Mouse (Mus musculus) forebrain, embryonic 16.5 days (tissue): ENCODE results near the gene Pla2g4a. TPM values are rescaled to one million over a fixed set of nuclear protein-coding genes. Genes with fewer than 3 reads are reported as not detected.

Experiments used
- ATAC-seq: fragments of 200-750 bp; cut with Nextera tagmentation; 2 replicates; pipeline ENCODE4 v1.8.0; 2017; ENCODE audit warnings: mild to moderate bottlenecking, moderate library complexity
- H3K27ac ChIP-seq: fragments of 300-500 bp; sonication (generic); 2 replicates; pipeline ENCODE4 v1.5.1; 2014; ENCODE audit warnings: low read length, control low read depth
- H3K27me3 ChIP-seq: fragments of 300-500 bp; sonication (generic); replicated peaks from 2 replicates; pipeline ENCODE4 v1.6.1; 2014; ENCODE audit warnings: low read length; ENCODE audit not compliant: control insufficient read depth, insufficient read depth
- H3K36me3 ChIP-seq: fragments of 300-500 bp; sonication (generic); 2 replicates; pipeline ENCODE4 v1.6.1; 2014; ENCODE audit not compliant: control insufficient read depth, insufficient read depth
- H3K4me1 ChIP-seq: fragments of 300-500 bp; sonication (generic); replicated peaks from 2 replicates; pipeline ENCODE4 v1.6.1; 2014; ENCODE audit warnings: low read length; ENCODE audit not compliant: control insufficient read depth, insufficient read depth
- H3K4me2 ChIP-seq: fragments of 300-500 bp; sonication (generic); 2 replicates; pipeline ENCODE4 v1.6.1; 2014; ENCODE audit warnings: mild to moderate bottlenecking, low read length, control low read depth
- H3K4me3 ChIP-seq: fragments of 300-500 bp; sonication (generic); replicated peaks from 2 replicates; pipeline ENCODE4 v1.5.1; 2014; ENCODE audit warnings: mild to moderate bottlenecking, low read length, control low read depth
- H3K9ac ChIP-seq: fragments of 300-500 bp; sonication (generic); replicated peaks from 2 replicates; pipeline ENCODE4 v1.6.1; 2014; ENCODE audit warnings: low read depth, low read length, control low read depth
- H3K9me3 ChIP-seq: fragments of 300-500 bp; sonication (generic); 2 replicates; pipeline ENCODE4 v1.6.1; 2016; ENCODE audit warnings: low read length; ENCODE audit not compliant: control insufficient read depth
- WGBS: fragments of 180-500 bp; shearing (Covaris S2); extraction: QIAGEN DNeasy Blood & Tissue Kit; methylation state at CpG from one replicate; pipeline ENCODE4 v1.1.7; 2014; 5-methylcytosine and 5-hydroxymethylcytosine counted together
- polyA plus RNA-seq: library from polyadenylated mRNA; unstranded; fragments of >200 nt; fragmentation: Nextera tagmentation; extraction: Ambion mirVana; gene quantifications from 2 replicates; pipeline ENCODE4 v1.2.1, GENCODE M21; 2015

The Pla2g4a gene
- polyA plus RNA-seq, 1 experiment from 2014 or later: 1.2 TPM

DNA sequence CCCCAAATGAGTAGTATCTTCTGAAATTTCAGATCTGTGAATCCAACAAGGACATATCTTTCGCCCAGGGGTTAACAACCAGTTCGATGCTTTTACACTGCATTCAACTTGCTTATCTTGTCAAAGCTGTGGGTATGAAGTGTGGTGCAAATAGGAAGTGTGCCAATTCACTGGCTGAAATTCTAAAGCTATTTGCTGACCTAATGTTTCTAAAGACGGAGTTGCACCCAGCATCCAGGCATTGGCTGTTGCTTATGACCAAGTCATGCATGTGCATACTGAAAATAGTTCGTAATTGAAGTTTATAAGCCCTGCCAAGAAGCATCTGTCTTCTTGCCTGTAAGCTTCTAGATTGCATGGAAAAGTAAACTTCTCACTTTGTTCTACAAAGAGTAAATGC is 5.6 kb downstream of the Pla2g4a start:
- WGBS: 62% methylated on average over 4 of the region's 4 CpGs
- H3K27ac ChIP-seq: no peak overlapping the region
- H3K36me3 ChIP-seq: no peaks in the 10 kb centered on the region
- no peak overlapping the region for H3K4me2 ChIP-seq
- peak; percentile 55; the same call in 1 of the 2 replicates for ATAC-seq
- no peaks in the 10 kb centered on the region for H3K27me3 ChIP-seq
- H3K4me3 ChIP-seq: no peak overlapping the region
- no peaks in the 10 kb centered on the region for H3K9me3 ChIP-seq
- H3K4me1 ChIP-seq: no peaks in the 10 kb centered on the region
- no peak overlapping the region for H3K9ac ChIP-seq

DNA sequence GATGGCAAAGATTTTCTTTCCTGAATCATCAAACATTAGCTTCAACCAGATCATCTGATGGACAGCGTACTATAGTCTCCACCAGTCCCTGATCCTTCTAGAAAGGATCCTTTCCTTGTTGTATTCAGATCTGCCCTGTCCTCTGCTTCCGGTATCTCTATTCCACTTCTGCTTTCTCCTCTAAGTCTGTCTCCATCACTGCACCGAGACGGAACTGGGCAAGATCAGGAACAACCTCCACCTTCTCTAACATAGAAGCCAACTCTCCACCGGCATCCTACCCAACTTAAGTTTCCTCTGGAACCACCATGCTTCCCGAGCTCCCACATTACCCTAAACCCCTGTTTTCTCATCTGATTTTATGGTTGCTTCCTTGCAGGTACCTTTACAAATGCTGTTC is 7.1 kb downstream of the Pla2g4a start:
- no peaks in the 10 kb centered on the region for H3K36me3 ChIP-seq
- no peaks in the 10 kb centered on the region for H3K4me1 ChIP-seq
- no peak overlapping the region for H3K4me3 ChIP-seq
- no peak overlapping the region for H3K27ac ChIP-seq
- 91% methylated on average over 6 of the region's 6 CpGs for WGBS
- H3K9me3 ChIP-seq: no peaks in the 10 kb centered on the region
- no peaks in the 10 kb centered on the region for H3K27me3 ChIP-seq
- no peak overlapping the region for H3K4me2 ChIP-seq
- no peak for ATAC-seq
- H3K9ac ChIP-seq: no peak overlapping the region

DNA sequence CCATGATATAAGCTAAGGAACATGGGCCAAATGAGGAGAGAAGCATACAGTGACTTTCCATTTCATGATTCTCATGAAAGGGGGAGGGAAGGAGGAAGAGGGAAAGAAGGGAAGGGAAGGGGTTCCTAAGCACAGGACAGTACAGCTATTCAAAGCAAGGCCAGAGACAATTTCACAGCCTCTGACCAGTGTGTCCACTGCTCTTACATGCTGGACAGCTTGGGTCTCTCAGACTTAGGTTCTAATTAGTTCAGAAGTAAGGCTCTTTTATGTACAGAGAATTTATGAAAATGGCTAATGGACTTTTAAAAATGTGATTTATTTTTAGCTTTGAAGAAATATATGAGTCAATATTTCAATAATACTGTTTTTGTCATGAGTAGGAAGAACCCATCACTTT is 9.0 kb downstream of the Pla2g4a start:
- H3K4me2 ChIP-seq: no peak overlapping the region
- no peaks in the 10 kb centered on the region for H3K36me3 ChIP-seq
- H3K9ac ChIP-seq: no peak overlapping the region
- no peak overlapping the region for H3K4me3 ChIP-seq
- no peaks in the 10 kb centered on the region for H3K27me3 ChIP-seq
- ATAC-seq: no peak
- no peak overlapping the region for H3K27ac ChIP-seq
- no peaks in the 10 kb centered on the region for H3K9me3 ChIP-seq
- no peaks in the 10 kb centered on the region for H3K4me1 ChIP-seq

DNA sequence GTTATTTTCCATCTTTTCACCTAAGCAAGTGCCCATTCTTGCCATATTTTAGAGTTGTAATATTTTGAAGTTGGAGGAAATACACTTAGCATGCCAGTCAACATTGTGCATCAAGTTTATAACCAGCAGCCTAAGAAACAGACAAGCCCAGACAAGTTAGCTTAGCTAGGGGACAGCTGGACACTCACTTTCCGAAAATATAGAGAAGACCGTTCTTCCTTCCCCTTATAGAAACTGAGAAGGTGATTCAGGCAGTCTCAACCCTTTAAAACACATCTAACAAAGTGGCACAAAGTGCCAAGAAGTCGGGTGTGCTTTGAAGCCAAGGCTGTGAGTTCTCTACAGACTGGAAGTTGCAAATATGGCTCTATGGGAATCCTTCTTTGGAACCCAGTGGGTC is 10.4 kb downstream of the Pla2g4a start:
- H3K9me3 ChIP-seq: no peaks in the 10 kb centered on the region
- no peaks in the 10 kb centered on the region for H3K4me1 ChIP-seq
- WGBS: 77% methylated on average over 3 of the region's 3 CpGs
- no peaks in the 10 kb centered on the region for H3K36me3 ChIP-seq
- H3K4me2 ChIP-seq: no peak overlapping the region
- H3K9ac ChIP-seq: no peak overlapping the region
- no peaks in the 10 kb centered on the region for H3K27me3 ChIP-seq
- no peak overlapping the region for H3K4me3 ChIP-seq
- no peak overlapping the region for H3K27ac ChIP-seq
- no peak for ATAC-seq

DNA sequence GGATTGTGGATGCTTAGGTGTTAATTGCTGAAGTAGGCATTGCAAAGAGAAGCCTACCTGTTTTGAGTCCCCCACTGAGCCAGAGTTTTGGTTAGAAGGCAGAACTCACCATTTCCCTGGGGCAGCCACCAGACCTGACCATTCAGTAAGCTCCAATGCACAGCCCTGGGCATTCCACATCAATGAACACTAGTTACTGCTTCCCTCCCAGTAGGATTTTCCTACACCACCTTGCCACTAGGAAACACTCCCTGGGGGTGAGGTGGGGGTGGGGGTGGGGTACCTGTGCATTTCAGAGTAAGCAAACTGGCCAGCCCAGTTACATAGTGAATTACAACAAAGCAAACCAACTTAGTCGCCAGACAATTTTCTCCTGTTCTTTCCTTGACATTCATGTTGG is 10.8 kb downstream of the Pla2g4a start:
- no peak for ATAC-seq
- 88% methylated on average over 1 of the region's 1 CpGs for WGBS
- no peaks in the 10 kb centered on the region for H3K27me3 ChIP-seq

DNA sequence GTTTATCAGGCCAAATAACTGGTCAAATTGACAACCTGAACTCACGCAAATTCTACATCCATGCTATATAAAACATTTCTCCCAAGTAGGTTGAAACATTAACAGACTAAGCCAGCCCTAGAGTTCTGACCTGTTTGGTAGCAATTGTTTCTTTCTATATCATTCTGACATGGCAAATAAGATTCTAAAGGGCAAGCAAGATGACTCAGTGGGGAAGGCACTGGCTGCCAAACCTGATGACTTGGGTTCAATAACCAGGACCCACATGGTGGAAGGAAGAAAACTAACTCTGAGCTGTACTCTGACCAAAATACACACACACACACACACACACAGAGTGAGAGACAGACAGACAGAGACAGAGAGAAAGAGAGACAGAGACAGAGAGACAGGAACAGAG is 11.8 kb downstream of the Pla2g4a start:
- Histone ChIP-seq H3K27ac (no peak overlapping the region), H3K4me1 (no peaks in the 10 kb centered on the region), H3K27me3 (no peaks in the 10 kb centered on the region), H3K4me3 (no peak overlapping the region), H3K4me2 (no peak overlapping the region), H3K9me3 (no peaks in the 10 kb centered on the region), H3K36me3 (no peaks in the 10 kb centered on the region), H3K9ac (no peak overlapping the region)
- WGBS: 92% methylated on average over 1 of the region's 1 CpGs
- ATAC-seq: no peak

More for the DNA sequence above, 10.8 kb downstream of the Pla2g4a start:
- H3K27ac ChIP-seq: no peak overlapping the region
- H3K9me3 ChIP-seq: no peaks in the 10 kb centered on the region
- H3K4me2 ChIP-seq: no peak overlapping the region
- H3K4me1 ChIP-seq: no peaks in the 10 kb centered on the region
- H3K36me3 ChIP-seq: no peaks in the 10 kb centered on the region
- no peak overlapping the region for H3K4me3 ChIP-seq
- H3K9ac ChIP-seq: no peak overlapping the region

DNA sequence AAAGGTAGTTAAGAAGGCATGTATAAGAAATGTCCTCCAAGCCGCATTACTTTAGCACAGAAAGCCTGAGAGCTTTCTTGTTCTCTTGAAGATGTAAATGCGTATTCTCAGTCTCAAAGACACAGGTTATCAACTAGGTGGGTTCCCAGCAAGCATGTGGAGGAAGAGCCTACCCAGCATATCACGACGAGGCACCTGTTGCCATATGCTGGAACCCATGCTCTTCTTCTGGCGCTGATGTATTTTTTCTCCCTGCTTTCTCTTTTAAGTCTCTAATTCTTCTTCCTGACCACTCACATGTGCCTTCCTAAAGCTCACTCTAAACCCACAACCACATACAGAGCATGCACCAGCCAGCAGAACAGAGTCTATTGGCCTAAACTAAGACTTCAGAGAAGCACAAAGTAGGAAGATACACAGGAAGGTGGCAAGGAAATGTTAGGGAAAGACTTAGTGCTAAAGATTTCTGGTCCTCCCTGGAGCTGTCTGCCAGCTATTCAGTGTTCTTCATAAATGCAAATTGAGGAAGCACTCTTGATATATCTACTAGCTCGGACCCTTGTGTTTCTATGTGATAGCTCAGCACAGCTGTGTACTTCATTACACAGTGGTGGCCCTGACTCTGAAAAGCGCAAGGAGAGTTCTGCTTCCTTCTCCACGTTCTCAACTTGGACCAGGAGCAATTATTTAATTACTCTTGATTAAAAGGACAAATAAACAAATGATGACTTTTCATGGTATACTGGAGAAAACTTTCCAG is 12.8 kb downstream of the Pla2g4a start:
- Histone ChIP-seq H3K4me3 (no peak overlapping the region), H3K9ac (no peak overlapping the region), H3K9me3 (no peaks in the 10 kb centered on the region), H3K4me1 (no peaks in the 10 kb centered on the region), H3K27me3 (no peaks in the 10 kb centered on the region), H3K36me3 (no peaks in the 10 kb centered on the region), H3K27ac (no peak overlapping the region), H3K4me2 (no peak overlapping the region)
- no peak for ATAC-seq
- 91% methylated on average over 8 of the region's 8 CpGs for WGBS

DNA sequence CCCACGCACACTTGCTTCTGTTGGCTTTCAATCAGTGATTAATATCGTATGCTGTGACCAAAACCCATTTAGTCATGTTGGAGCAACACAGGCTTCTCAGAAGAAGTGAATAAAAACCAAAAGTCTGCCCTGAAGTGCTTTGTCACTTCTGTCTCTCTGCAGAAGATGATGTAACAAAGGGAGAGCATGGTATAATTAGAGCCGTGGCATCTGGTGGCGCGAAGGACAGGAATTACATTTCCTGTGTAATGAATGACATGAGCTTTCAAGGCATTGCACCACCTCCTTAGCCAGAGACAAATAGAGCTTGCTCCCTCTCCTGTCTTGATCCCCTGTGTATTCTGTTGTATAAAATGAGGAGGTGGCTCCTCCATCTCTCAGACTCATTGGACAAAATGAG is 14.1 kb downstream of the Pla2g4a start:
- Histone ChIP-seq H3K4me2 (no peak overlapping the region), H3K4me1 (no peaks in the 10 kb centered on the region), H3K36me3 (no peaks in the 10 kb centered on the region), H3K4me3 (no peak overlapping the region), H3K27me3 (no peaks in the 10 kb centered on the region), H3K27ac (no peak overlapping the region), H3K9ac (no peak overlapping the region), H3K9me3 (no peaks in the 10 kb centered on the region)
- WGBS: 50% methylated on average over 5 of the region's 5 CpGs
- ATAC-seq: no peak

DNA sequence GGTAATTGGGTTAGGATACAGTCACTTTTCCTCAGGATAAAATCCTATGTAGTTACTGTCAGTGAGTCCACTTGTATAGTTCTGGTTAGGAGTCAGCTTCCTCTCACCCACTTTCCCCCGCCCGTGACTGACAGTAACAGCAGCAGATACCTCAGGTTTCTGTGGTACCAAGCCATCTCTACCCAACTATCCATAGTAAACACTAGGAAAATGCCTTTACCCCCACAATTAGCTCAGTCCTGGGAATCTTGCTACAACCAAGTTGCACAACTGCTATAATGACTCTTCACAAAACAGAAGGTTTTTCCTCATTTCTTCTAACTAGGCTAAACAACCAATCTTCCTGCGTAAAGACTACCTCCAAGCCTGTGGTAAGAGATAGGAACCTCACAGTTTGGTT is 14.7 kb downstream of the Pla2g4a start:
- no peaks in the 10 kb centered on the region for H3K27me3 ChIP-seq
- no peaks in the 10 kb centered on the region for H3K36me3 ChIP-seq
- H3K4me3 ChIP-seq: no peak overlapping the region
- H3K9ac ChIP-seq: no peak overlapping the region
- H3K9me3 ChIP-seq: no peaks in the 10 kb centered on the region
- 92% methylated on average over 3 of the region's 3 CpGs for WGBS
- H3K27ac ChIP-seq: no peak overlapping the region
- no peaks in the 10 kb centered on the region for H3K4me1 ChIP-seq
- no peak for ATAC-seq
- no peak overlapping the region for H3K4me2 ChIP-seq

DNA sequence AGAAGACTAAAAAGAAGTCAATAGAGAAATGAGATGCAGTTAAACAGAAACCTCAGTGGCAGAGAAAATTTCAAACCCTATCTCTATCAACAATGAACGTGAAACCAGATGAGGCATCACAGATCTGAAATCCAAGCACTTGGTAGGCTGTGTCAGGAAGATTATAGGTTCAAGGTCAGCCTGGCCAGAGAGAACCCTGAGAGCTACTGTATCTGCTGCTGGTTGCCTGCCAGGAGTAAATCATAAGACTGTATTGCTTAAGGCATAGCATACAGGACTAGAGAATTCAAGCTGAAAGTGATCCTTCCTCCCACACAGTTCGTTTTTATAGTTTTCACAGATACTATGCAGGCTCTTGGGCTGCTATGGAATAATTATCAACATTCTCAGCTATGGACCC is 17.5 kb downstream of the Pla2g4a start:
- no peak overlapping the region for H3K4me3 ChIP-seq
- ATAC-seq: no peak
- no peaks in the 10 kb centered on the region for H3K4me1 ChIP-seq
- no peaks in the 10 kb centered on the region for H3K9me3 ChIP-seq
- whole genome bisulfite sequencing: 62% methylated on average over 2 of the region's 2 CpGs
- H3K9ac ChIP-seq: no peak overlapping the region
- no peak overlapping the region for H3K27ac ChIP-seq
- H3K4me2 ChIP-seq: no peak overlapping the region
- H3K36me3 ChIP-seq: no peaks in the 10 kb centered on the region
- H3K27me3 ChIP-seq: no peaks in the 10 kb centered on the region
